Mouse (Mus musculus) left cerebral cortex, adult 18-20 months (tissue): Measurements from ENCODE around the gene Hoxa11. TPM values are rescaled to one million over a fixed set of nuclear protein-coding genes. Genes with fewer than 3 reads are reported as not detected.

Source experiments
- DNase-seq, 2 experiments: peaks; one replicate each; pipeline ENCODE4 v3.0.0; 2021 to 2022; ENCODE audit warnings: low spot score in 2 of 2, mixed read lengths in 1 of 2
- total RNA-seq, 2 experiments: library from RNA; stranded (reverse); gene quantifications; 2 replicates each; pipeline ENCODE4 v1.2.3; 2021

Hoxa11 gene
- total RNA-seq, 2 experiments from 2014 or later, result not detected

DNA sequence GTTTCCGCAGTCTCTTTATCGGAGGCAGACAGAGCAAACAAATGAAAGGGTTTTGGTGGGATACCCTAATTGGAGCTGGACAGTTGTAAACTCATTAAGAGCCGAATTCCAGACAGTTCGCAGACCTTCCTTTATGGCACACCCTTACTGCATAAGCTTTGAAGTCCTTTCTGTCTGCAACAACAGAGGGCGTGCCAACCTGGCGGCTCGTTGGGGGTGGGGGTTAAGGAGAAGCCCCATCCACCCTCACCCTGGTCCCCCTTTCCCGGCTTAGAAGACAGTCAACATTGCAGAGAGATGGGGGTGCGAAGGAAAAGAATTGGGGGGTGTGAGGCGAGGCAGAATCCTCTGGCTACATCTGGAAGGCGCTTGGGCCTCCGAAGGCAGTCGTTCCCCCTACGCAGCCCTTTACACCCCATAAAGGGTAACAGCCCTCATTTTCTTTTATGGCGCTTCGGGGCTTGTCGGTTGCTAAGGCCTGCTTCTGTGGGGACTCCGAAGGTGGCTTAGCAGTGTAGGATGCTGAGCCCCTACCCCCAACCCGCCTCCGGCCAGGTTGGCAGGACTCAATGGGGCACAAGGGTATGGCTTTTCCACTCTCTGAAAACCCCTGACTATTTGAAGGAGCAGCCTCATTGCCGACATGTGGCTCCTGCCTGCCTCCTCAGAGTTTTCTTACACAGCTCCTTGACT lies 23.5 kb downstream of the Hoxa11 start:
- DNase-seq, result no peak

DNA sequence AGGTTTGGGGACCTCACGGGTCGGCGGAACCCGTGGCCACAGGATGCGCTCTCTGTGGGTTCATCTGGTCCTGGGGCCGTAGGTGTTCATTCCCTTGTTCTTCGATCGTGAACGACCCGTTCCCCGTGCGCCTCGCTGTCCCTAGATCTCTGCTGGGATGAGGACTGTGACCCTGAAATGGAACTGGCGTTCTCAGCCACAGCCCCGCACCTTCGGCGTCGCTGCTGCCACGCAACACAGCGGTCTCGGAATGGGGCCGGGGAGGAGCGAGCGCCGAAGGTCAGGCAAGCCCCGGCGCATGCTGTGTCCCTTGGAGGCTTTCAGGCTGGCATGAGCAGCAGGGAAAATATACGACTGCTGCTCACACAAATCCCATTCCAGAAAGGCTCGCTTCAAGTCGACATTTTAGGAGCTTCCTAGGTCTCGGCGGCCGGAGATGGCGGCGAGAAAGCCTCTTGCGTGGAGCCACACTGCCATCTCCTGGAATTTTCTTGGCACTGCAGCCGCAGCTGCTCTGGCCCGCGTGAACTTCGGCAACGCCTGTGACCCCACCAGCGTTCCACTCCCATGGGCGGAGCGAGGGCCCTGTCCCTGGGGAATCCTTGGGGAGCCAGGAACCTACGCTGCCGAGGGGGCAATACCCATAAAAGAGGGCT lies 24.1 kb downstream of the Hoxa11 start, which contains the start of gene Hoxa7:
Gene Hoxa7 (minus strand): TSS at position 518 of the 656 bp plus-strand sequence.
- peak; percentile 77 to 80 for DNase-seq

DNA sequence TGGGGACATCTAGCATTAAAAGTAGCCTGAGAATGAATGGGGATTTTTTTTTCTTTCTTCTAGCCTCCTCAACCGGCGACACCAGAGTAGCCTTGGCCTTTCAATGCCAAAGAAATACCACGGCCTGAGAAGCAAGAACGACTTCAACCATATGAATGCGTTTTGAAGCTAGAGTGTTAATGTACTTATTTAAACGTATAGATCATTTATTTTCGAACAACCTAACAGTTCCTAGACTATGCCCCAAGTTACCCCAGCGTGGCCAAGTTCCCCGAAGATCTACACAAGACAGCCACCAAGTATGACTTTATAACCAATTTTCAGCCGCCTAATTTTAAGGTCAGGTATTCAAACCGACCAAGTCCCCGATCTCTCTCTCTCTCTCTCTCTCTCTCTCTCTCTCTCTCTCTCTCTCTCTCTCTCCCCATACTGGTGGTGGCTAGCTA lies 24.7 kb downstream of the Hoxa11 start:
- no peak for DNase-seq

DNA sequence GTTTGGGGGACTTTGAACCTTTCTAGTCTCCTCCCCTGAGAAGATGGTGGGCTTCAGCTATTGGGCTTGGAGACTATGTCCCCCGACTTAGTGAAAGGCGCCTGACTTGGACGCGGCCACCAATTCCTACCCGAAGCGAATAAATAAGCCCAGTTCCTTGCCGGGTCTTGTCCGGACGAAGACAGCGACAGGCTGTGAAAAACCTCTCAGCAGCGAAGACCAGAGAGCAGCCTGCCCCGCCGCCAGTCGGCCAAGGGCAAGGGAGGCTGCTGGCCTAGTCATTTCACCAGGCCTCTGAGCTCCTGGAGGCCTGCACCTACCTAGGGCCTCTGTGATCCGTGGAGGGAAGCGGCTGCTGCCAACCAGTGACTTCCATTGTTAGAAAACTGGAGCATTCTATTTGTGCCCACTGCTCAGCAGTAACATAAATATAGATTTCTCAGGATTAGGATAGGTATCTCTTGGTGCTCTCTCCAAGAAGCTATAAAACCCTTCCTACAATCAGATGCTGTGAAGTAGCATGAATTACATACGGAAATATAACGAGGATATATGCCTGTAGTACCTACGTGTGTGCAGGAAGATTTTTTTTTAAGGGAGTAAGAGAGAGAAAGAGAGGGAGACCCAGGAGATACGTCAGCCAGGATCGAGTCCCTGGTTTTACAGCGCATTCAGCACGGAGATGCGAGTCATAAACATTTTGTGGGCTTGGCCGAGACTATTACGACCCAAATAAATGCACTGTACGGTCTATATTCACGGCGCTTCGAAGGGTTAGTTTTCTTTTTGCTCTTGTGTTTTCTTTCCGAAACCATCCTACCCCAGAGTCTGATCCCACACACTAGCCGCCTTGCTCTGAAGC lies 25.4 kb downstream of the Hoxa11 start:
- DNase-seq, result no peak

DNA sequence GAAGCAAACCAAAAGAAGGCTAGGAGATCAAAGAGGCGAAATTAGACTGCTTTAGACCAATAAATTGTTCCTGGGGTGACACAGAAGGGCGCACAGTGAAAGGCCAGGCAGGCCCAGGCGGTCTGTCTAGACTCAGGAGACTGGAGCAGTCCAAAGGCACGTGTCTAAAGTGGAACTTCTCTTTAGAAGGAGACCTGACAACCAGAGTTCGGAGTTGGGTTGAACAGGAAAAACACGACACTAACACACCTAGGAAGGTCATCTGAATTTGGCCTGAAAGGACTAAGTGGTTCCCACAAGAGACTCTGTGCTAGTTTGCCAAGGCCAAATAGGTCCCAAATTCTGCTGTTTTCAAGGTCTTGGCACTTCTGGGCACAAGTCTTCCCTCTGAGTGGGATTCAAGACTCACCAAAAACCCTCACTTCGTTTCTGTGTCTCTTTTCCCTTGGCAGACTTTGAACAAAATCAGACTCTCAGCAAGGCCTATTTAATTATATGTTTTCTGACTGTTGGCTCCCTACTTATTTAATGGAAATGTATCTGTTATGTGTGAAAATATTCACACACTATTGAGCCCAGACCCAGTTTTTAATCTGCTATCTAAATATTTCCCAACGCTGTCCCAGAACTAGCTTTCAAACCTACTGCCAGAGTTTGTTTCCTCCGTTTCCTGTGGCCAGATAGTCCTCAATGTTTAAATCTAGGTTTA lies 26.2 kb downstream of the Hoxa11 start:
- DNase-seq, result no peak

DNA sequence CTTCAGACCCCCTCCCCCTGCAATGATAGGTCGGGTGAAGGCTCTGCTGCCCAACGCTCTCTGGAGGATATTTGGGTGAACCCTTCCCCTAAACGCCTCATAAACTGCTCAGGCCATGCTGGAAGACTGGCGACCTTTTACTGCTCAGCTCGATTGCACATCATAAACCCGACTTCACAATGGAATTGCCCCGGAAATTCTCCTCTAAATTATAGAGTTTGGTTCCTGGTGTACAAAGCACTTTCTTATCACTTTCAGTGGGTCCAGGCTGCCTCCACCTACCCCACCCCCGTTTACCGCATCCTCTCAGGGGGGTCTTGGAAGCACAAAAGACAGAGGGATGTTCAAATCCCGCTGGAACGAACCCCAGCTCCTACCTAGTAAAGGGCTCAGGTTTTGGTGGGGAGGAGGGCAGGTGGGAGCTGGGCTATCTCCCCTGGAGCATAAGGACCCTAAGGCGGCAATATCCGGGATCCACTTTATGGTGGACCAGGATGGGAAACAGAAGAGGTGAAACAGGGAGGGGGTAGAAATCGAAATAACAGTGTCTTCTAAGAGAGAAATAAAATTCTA lies 26.9 kb downstream of the Hoxa11 start:
- DNase-seq, result no peak

DNA sequence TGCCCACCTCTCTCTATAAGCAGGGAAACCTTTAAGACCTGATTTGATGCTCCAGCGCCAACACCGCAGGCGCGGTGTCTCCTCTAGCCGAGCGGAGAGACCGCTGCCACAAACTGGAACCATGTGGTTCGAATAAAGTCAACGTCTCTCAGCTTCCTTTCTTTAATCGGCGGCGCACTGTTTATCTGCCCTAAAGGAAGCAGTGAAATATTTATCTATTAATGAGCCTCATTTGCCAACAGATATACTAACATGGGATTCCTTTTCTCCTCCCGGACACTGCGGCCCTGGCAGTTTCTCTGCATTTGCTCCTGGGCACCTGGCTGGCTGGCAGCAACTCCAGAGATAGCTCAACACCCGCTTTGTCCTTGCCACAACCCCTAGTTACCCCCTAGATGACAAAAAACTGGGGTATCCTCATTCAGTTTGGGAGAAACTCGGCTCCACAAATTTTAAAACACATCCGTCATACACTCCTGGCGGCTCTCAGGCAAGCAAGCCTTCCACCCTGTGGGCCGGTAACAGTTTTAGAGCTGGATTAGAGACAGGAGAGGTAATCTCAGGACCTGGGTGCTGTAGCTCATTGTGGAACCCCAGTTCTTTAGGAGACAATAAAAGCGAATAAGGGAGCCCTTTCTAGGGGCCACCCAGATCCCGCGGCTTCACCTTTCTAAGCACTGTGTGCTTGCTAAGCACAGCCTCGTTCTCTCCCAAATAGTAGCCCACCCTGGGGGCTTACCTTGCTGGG lies 27.5 kb downstream of the Hoxa11 start:
- no peak for DNase-seq

DNA sequence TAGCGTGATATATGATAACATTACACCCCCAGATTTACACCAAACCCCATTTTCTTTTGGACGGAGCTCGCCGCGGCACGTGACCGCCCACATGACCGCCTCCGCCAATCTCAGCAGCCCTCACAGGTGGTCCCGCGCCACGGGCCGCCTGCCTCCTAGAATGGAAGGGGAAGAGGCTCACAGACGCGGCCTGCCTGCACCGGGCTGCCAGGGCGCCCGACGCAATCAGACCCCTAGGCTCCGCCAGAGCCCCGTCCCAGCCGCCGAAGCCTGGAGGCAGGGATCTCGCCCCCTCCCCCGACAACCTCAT lies 28.2 kb downstream of the Hoxa11 start:
- DNase-seq, result no peak

DNA sequence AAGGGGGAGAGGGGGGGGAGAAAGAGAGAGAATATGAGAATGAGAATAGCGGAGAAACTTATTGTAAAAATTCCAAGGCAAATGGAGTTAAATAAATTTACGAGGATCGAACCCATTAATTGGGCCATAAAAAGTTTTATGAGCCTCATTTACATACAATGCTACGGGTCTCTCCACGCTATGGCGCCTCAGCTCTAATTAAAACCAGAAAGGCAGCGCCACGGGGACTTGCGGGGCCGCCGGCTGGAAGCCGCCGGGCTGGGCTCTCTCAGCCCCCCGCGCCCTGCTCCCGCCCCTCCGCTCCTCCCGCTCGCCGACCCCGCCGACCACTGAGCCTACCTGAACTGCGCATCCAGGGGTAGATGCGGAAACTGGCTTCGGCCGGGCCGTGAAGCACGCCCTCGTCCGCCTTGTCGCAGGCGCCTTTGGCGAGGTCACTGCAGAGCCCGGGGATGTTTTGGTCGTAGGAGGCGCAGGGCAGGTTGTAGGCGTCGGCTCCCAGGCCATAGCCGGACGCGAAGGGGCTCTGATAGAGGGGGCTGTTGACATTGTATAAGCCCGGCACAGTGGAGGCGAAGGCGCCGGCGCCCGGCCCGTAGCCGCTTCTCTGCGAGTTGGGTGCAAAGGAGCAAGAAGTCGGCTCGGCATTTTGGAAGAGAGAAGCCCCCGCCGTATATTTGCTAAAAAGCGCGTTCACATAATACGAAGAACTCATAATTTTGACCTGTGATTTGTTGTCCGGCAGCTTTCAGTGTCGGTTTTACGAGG lies 28.7 kb downstream of the Hoxa11 start:
- no peak for DNase-seq

DNA sequence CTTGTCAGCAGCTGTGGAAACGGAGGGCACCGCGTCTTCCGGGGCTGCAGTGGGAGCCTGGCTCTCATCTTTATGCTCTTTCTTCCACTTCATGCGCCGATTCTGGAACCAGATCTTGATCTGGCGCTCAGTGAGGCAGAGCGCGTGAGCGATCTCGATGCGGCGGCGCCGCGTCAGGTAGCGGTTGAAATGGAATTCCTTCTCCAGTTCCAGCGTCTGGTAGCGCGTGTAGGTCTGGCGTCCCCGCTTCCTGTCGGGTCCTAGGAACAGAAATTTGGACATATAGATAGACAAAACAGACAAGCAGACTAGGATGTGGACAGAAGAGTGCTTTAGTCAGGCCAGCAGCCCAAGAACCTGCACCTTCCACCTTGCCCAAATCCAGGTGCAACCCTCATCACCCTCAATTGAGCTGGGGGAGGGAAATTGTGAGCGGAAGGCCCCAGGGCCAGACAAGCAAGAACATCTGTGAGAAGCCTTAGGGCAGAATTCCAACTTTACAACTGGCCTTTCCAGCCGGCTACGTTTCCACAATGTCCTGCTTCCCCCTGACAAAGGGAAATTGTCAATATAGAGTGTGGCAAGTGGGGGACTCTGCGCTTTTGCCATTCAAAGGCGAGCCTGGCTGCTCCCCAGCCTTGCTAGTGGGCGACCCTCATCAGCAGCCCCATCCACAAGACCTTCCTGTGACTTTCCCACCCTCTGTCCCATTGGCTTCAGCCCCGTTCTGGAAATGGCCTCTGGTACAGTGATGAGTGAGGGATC lies 29.7 kb downstream of the Hoxa11 start:
- DNase-seq, result no peak

DNA sequence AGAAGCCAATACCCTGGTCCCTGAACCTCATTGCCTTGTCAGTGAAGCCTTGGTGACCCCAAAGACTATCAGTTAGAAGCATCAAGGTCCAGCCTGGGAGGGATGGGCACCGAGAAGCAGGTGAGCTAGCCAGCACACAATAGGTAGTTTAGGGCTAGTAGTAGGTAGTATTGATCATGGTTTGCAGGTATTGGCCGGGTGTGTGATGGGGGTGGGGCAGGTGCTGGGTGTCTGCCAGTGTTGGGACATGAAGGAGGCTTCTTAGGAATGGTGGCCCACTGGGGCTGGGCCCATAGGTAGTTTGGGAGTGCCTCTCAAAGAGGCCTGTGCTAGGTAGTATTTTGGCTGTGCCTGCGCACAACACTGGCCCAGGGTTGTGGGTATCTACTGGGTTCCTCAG lies 30.5 kb downstream of the Hoxa11 start:
- no peak for DNase-seq

DNA sequence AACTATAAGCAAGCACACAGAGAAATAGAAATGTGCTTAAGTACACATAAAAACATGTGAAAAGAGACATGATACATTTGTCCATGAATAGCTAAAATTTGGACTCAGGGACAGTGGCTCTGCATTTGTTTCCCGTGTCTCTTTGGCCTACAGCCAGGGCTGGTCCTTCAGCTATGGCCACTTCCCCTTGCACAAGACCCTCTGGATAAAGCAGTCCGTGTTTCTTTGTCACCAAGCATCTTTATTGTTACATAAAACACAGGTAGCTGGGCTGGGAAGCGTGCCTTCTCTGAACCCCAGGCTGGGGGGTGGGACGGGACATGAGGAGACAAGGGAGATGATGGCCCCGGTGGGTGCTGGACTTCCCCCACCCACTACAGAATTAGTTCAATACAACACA lies 31.3 kb downstream of the Hoxa11 start:
- no peak for DNase-seq

DNA sequence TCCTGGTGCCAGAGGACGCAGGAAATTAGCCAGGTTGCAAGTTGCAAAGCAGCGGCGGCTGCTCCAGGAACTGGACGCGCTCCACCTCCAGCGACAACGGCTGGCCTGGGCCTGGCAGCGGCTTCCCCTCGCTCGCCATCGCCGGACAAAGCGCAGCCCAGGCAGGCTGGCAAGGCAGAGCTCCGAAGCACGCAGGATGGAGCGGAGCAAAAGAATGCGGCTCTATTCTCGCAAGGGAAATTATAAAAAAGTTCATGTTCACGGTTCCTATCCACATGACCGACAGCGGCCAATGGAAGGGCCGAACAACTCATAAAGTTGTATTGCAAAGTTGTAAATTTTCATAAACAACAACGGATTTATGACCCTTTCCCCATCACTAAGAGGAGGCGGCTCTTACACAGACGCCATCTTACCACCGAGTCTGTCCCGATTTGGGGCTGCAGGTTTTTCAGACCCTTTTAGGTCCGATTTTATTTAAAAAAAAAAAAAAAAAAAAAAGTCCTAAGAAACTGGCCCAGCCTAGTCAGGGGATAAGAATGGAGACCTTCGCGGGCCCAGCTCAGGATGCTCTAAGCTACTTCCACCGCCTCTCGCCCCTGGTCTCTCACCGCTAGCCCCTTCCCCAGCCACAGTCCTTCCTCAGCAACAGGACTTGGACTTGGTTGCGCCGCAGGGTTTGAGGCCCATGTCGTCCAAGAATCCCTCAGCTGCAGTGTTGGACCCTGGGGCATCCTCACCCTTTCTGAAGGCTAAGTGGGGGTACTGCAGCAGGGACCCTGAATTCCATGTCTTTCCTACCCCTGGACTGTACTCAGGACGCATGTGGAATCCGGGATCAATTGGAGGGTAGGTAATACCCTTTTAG lies 32.3 kb downstream of the Hoxa11 start, which contains the start of the genes Hoxa3 and Gm28308:
Gene Hoxa3 (minus strand): TSS at position 218 of the 868 bp plus-strand sequence.
Gene Gm28308 (minus strand): TSS at position 221 of the 868 bp plus-strand sequence.
- no peak for DNase-seq

DNA sequence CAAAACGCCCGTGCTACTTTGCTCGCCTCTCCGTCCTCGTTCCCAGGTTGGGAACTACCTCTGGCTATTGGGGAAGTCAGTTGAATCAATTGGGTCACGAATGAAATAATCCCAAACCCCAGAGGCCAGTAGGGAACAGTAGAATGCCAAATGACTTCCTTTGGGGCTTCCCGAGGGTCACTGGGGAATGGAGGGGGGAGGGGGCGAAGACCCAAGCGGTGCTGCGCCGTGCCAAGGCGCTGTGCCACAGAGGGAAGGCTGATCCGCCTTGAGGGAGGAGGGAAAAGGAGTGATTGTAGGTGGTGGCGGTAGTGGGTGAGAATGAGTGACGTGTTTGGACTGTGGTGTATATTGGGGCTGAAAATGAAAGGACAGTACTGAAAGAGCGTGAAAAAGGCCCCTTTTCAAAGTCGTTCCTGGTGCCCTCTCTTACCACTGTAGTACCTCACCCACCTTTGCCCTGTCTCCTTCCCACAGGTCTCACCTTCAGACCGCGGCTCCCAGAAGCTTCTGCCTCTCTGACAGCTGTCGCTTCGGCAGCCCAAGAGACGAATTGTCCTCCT lies 33.0 kb downstream of the Hoxa11 start:
- no peak for DNase-seq

DNA sequence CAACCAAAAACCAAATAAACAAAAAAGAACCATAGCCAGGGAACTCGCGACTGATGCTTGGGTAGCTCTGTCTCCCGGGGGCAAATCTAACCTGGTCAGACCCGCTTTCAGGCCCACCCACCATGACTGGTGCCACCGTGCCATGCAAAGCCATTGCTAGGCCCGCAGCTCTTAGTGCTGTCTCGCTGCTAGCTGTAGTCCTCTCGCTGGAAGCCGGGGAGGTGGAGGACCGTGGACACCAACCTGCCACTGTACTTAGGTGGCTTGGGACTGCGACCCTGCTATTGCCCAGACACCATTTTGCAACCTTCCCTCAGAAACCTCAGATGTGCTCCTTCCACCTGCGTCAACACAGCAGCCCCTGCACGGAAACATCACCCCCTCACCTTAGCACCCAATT lies 33.6 kb downstream of the Hoxa11 start:
- DNase-seq, result no peak

DNA sequence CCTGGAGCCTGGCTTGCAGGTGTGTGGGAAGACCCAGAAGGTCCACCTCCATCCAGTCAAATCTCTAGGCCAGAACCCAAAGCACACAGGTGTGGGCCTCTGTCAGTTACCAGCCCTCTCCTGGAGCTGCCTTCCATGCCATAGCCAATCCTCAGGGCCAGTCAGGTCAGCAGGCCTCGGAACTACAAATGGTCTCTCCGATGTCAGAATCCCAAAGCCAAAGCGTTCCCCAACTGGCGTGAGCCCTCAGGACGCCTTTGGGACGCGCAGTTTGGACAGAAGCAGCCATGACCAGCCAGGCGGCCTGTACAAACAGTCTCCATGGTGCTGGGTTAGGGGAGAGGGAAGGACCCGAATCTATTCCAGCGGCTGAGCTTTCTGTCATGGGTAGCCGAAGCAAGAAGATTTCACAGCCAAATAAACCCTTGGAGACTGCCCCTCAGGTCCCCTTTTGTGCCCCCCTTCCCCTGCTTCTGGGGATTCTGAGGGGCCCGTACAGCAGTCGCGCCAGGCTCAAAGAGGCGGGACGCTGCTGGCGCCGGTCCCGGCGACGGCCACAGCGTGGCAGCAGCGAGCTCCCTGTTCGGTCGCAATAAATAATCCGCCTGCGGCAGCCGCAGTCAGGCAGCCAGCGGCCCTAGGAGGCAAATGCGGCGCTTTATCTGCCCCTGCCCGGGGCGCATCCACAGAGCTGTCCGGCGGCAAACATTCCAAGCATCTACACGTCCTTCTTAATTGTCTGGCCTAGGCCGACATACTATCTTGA lies 34.3 kb downstream of the Hoxa11 start:
- DNase-seq, result peak; percentile 53 to 59

DNA sequence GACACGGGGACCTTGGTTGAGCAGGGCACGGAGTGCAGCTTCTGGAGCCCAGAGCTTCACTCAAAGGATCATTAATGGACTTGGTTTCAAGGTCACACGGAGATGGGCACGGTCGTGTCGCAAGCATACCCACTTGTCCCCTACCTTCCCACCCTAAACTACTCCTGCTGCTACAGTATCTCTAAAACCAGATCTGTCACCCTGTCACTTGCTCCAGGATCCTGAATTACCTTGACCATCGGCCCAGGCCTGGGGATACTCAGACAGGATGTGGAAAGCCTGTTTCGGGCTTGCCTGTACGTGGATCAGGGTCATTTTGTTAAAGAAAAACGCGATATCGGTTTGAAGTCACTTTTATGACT lies 35.9 kb downstream of the Hoxa11 start:
- no peak for DNase-seq
